Mouse (Mus musculus): ENCODE measurements around the gene Cops7a. TPM values are rescaled to one million over a fixed set of nuclear protein-coding genes. Genes with fewer than 3 reads are reported as not detected.
A peak's percentile ranks its signal among the peaks of the same experiment; 100 is the strongest.

The Cops7a gene
- total RNA-seq, 2 experiments from 2014 or later = 153 to 170 TPM

DNA sequence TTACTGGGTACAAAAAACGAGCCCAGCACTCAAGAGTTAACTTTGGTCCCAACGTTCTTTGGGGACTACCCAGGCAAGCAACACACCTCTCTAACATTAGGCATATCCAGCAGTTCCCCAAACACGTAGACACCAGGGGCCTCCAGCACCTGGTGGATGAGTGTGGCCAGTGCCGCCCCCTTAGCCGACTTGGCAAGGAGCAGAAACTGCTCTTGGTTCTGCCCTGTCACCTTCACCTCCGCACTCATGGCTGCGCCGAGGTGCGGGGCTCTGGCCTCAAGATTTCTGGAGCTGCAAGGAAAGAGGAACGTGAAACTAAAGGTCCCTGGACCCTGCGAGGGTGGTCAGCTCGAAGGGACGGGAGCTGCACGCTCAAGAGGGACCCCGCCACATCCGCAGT is 700 bp downstream of the Cops7a start:
- no peak for DNase-seq (ENCODE audit: low spot score in 2 of 2)
- intact Hi-C loops (cut with DNase I) = no loop called here

DNA sequence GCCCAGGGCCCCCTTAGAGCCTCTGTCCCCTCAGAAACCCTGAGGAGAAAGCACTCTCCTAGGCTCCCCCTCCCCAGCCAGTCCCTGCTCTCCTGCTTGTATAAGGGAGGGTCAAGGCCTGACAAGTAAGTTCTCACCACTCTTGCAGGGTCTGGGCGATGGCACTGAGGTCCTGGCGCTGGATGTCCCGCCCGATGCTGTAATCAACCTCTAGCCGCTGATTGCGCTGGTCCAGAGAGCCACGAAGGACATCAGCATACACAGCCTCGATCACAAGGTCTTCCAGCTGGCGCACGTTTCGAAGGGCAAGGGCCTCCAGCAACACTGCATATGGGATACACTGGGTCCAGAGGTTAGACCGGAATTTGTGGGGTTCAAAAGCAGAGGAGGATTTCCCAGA is 4.3 kb downstream of the Cops7a start:
- DNase-seq (ENCODE audit: low spot score in 2 of 2) = no peak
- intact Hi-C loops (cut with DNase I) = no loop called here

DNA sequence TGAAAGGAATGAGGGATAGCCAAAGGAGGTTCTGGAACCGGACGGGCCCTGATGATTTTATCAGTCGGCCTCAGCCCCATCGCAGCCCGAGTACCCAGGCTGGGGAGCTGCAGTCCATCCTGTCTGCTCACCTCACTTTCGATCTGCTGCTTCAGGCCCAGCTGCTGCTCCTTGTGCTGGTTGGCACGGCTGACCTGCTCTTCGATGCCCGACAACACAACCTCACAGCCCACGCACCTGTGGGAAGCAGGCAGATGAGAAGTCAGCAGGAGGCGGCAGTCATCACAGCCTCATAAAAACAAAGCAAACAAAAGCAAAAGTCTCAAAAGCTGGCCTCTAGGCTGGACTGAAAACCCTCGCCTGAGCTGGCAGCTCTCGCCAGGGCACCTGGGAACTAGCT is 5.4 kb downstream of the Cops7a start:
- no peak for DNase-seq (ENCODE audit: low spot score in 2 of 2)
- intact Hi-C loops (cut with DNase I) = no loop called here

DNA sequence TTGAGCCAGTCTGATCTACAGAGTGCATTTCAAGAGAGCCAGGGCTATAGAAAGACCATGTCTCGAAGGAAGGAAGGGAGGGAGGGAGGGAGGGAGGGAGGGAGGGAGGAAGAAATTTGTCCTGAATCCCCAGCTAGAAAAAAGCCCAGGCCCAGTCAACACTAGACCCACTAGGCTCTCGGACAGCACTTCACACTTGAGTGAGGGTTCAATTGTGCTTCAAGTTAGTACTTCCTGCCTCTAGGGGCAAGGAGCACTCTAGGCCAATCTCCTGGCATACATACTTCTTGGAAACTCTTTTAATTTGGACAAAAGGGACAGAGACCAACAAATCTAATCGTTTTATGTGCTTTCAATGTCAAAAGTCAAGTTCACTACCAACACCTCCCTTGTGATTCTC is 7.2 kb downstream of the Cops7a start:
- intact Hi-C loops (cut with DNase I) = no loop called here

DNA sequence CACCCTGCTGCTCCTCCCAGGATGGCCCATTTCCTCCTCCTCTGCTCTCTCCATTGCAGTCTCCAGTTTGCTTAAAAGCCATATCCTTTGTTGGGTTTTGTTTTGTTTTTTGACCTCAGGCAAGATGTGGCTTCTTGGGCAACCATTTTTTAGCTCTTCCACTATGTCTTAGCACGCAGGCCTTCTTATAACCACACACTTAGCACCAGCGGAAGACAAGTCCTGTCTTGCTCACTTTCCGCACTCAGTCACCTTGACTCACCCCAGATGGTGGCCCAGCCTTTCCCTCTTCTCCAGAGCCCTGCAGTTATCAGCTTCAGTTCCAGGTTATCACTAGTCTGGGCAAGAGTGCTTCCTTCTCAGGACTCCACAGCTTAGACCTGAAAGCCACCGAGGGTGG is 10.1 kb downstream of the Cops7a start:
- no peak for DNase-seq (ENCODE audit: low spot score in 2 of 2)
- intact Hi-C loops (cut with DNase I) = no loop called here

More for the DNA sequence above, 7.2 kb downstream of the Cops7a start:
- no peak for DNase-seq (ENCODE audit: low spot score in 2 of 2)

DNA sequence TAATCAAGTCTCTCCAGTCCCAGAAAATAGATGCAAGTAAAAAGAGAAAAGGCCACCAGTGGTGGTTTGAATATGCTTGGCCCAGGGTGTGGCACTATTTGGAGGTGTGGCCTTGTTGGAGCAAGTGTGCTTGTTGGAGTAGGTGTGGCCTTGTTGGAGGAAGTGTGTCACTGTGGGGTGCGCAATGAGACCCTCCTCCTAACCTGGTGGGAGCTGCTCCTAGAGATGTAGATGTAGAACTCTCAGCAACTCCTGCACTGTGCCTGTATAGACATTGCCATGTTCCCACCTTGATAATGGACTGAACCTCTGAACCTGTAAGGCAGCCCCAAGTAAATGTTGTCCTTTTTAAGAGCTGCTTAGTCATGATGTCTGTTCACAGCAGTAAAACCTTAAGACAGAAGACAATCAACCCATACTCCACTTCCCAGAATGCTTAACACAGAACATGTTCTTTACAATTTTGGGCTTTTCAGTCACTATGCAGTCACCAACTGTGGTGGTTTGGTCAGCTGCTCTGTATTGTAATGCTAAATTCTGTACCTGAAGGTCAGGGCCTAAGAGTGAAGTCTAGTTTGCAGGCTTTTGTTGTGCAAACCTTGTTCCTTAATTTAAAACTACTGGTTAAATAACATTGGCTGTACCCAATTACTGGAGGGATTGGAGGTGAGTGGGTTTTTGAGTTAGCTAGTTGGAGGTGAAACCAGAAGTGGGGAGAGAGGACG is 11.2 kb downstream of the Cops7a start:
- intact Hi-C loops (cut with DNase I) = no loop called here
- no peak for DNase-seq (ENCODE audit: low spot score in 2 of 2)

DNA sequence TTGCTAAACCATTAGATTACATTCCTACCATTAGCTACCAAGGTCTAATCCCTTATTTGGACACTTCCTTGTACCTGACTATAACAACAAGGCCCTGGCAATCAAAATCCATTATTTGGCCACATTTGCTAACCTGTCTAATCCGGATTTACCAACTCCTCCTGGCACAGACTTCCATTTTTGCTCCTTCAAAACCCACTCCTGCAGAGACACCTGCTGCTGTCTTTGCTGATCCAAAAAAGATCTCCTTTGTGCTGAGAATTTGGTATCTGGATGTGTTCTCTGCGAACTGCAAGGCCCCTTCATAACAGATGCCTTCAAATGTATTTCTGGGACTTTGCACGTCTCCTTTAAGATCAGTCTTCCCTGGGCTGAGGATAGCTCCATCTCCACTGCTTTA is 21.8 kb downstream of the Cops7a start:
- intact Hi-C loops (cut with DNase I) = no loop called here
- DNase-seq (ENCODE audit: low spot score in 2 of 2) = no peak

DNA sequence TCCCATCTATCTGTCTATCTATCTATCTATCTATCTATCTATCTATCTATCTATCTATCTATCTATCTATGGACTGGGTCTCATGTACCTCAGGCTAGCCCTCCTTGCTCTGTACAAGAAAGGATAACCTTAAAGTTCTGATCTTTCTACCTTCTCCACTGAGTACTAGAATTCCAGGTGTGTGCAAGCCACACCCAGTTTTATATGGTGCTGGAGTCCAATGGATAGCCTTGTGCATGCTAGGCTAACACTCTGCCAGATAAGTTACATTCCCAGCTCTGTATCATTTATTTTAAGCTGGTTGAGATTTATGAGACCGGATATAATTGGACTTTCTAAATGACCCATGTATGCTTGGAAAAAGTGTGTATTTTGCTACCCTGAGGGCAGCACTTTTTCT is 23.7 kb downstream of the Cops7a start:
- intact Hi-C loops (cut with DNase I) = no loop called here
- DNase-seq (ENCODE audit: low spot score in 2 of 2) = no peak

DNA sequence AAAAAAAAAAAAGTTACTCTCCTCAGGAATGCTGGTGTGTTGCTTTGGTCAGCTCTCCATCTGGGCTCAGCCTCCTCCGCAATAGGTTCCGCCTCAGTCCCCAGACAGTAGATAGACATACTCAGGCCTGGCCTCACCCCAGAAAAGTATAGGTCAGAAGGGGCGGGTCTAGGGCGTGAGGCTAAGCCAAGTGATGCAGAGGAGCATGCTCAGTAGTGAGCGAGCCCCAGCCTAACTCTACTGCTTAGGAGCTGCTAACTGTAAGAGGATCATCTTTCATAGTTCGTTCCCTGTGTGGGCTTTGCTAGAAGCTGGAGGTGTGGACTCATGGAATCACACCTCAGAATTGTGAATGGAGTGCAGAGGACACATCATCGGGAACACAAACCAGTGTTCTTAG is 26.8 kb downstream of the Cops7a start:
- intact Hi-C loops (cut with DNase I) = no loop called here
- no peak for DNase-seq (ENCODE audit: low spot score in 2 of 2)

DNA sequence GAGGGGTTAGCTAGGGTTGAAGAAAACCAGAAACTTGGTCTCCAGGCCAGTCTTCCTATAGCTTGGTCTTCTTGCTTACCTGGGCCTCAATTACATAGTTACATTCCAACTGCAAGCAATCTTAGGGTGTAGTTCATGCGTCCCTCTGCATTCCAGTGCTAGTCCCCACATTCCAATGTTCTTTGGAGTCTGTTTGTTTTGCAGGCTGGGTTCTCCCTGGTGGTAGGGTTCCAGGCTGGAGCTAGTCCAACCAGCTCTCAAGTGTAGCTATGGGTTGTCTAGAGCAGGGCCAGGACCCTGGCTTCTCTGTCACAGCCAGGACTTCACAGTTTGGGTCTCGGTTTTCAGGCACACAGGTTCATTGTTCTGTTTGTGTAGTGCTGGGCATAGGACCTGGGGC is 27.8 kb downstream of the Cops7a start:
- DNase-seq (ENCODE audit: low spot score in 2 of 2) = no peak
- intact Hi-C loops (cut with DNase I) = no loop called here

DNA sequence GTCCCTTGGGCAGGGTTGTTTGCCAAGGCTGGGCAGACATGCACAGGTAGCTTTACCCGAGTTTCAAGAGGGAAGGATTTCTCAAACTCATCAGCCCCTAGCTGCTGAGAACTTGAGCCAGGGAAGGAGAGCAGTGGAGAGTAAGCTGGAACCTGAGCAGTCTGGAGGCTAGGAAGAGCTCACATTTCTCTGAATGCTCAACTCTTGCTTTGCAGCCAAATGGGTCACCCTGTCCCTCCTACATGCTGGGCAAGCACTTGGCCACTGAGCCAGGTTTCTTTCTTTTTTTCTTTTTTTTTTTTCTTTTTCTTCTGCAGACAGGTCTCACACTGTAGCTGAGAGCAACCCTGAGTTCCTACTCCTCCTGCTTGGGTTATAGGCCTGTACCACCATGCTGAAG is 28.7 kb downstream of the Cops7a start:
- intact Hi-C loops (cut with DNase I) = no loop called here
- no peak for DNase-seq (ENCODE audit: low spot score in 2 of 2)

DNA sequence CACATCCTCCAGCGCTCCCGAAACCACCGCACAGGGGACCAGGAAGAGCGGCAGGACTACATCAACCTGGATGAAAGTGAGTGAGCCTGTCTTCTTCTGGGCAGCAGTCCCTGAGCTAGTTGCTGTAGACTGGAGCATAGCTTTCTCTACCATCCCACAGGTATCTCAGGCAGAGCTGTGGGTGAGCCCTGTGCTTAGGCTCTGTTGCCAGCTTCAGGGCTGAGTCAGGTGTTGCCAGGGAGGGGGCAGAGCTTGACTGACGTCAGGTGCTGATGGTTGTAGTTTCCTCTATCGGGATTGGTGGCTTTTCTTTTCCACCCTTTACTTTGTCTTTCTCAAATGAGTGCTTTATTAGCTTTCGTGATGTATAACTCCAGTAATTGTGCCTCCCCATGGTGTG is 30.7 kb downstream of the Cops7a start:
- intact Hi-C loops (cut with DNase I) = loop anchor here (5.0 kb wide), 1 partner anchor 148 kb away; no protein-coding TSS in a partner anchor

DNA sequence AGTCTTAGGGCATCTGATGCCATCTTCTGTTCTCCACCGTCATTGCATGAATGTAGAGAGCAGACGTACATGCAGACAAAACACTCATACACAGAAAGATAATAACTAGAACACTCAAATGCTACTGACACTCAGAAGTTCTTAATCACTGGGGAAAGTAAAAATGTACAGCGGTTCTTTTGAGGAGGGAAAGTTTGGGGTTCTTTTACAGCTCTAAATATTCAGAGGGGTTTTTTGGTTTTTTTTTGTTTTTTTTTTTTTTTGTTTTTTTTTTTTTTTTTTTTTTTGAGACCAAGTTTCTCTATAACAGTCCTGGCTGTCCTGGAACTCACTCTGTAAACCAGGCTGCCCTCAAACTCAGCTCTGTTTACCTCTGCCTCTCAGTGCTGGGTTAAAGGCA is 32.2 kb downstream of the Cops7a start:
- DNase-seq (ENCODE audit: low spot score in 2 of 2) = no peak
- intact Hi-C loops (cut with DNase I) = loop anchor here (5.0 kb wide), 1 partner anchor 149 kb away; no protein-coding TSS in a partner anchor

More for the DNA sequence above, 30.7 kb downstream of the Cops7a start:
- no peak for DNase-seq (ENCODE audit: low spot score in 2 of 2)

DNA sequence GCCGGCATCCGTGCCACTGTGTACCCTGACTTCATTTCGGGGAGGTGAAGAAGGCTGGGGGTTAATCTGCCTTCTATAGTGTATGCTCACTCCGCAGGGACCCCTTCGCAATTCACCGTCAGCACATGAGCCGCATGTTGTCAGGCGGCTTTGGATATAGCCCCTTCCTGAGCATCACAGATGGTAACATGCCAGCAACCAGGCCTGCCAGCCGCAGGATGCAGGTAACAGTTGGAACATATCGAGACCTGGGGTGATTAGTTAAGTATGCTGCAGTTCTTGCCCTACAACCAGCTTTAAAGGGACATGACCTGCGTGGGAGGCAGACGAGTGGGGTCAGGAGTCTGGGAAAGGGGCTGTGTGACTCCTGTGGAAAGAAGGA is 33.0 kb downstream of the Cops7a start:
- intact Hi-C loops (cut with DNase I) = loop anchor here (5.0 kb wide), 1 partner anchor 150 kb away; no protein-coding TSS in a partner anchor
- DNase-seq (ENCODE audit: low spot score in 2 of 2) = no peak

DNA sequence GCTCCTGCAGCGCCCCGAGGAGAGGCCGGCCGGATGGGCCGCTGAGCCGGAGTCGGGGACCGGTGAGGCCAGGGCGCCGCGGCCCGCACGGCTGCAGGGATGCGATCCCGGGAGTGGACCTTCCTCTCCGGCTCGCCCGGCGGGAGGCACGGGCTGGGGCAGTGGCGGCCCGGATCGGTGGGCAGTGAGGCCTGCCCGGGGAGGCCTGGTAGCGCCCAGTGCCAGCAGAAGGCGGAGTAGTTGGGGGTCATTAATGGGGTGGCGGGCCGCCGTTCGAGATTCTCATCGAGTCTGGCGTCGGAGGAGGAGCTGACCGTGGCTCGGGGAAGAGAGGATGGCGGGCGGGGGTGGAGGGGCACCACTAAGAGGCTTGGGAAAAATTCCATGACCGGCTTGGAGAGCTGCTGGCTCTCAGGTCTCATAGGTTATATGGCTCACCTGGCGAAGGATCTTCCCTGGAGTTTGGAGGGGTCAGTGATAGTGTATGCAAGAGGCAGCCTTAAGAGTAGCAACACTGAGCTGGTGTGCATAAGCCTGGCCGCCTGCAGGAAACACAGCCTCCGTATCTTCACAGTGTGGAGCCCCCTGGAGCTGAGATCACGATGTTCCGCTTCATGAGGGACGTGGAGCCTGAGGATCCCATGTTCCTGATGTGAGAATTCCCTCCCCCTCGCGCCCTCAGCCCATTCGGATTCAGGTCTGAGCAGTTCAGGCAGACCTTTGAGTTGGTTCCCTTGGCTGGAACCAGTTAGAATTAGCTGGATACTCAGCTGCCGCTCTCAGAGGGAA is 33.6 kb downstream of the Cops7a start:
- no peak for DNase-seq (ENCODE audit: low spot score in 2 of 2)

DNA sequence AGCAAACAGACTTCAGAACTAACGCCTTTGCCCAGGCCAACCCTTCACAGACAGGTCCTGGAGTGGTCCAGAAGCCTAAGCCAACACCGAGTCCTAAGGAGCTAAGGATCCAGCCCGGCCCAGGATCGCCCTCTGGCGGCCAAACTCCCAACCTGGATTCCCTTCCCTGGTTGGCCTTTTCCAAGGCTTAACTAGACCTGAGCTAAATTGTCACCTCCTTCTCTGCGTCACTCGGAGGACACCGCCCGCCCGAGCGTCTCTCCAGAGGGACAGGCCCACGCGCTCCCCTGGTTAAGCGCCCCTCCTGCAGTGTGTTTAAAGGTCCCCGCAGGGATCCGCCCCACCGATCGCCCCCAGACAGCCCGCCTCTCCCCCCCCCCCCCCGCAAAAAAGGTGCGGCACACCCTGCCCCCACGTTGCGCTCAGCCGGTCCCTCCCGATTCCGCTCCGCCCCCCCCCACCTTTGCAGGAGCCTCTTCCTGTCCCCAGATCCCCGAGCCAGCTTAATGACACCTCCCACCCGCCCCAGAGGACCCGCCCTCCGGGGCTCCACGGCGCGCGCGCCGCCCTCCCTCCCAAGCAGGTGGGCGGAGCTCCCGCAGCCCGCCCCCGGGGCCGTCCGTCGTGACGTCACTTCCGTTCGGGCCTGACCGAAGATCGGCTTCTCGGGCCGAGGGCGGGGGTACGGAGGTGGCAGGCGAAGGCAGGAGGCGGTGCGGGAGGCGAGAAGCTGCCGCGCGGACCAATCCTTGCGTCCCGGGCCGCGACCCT is 34.4 kb downstream of the Cops7a start, which contains the start of gene Mlf2:
Gene Mlf2 (plus strand): TSS at position 633 of the 771 bp plus-strand sequence.
- DNase-seq (ENCODE audit: low spot score in 2 of 2) = peak; percentile 98 to 99
- intact Hi-C loops (cut with DNase I) = loop anchor here (1.0 to 5.0 kb wide), 4 partner anchors 14 to 151 kb away; partner anchors contain the start of gene P3h3

More for the DNA sequence above, 33.6 kb downstream of the Cops7a start:
- intact Hi-C loops (cut with DNase I) = loop anchor here (1.0 to 5.0 kb wide), 4 partner anchors 14 to 151 kb away; partner anchors contain the start of gene P3h3

DNA sequence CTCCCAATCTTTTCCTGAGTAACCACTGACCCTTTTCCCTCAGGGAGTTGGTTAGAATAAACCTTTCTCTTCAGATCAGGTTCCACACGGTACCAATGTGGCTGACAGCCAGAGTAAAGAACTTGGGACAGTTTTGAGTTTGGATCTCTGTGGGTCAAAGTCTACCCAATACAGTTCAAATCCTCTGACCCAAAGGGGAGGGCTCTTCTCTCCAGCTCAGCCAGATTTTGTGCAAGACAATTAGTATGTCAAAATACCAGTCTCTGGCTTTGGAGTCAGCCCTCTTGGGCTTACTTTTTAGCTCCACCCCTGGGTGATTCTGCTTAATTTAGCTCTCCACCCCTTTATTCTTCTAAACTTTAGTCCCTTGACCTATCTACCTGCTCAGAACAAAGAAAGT is 35.1 kb downstream of the Cops7a start:
- intact Hi-C loops (cut with DNase I) = loop anchor here (2.0 to 5.0 kb wide), 2 partner anchors 73 to 152 kb away; partner anchors contain the start of gene P3h3
- DNase-seq (ENCODE audit: low spot score in 2 of 2) = no peak

DNA sequence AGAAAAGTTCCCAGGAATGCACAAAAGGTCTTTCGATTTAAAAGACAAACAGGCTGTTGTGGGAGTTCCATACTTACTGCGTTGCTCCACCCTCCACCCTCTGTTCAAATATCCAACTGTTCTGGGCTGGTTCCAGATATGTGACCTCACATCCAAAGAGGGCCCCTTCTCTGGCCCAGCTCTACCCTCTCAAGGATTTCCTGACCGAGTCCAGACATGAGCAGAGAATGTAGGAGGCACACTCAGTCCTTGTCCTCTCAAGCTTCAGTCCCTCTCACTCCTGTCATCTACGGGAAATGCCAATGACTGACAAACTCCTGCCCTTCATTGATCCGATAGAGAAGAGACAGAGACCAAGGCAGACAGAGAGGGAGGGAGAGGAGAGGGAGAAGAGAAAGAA is 39.4 kb downstream of the Cops7a start:
- intact Hi-C loops (cut with DNase I) = no loop called here

DNA sequence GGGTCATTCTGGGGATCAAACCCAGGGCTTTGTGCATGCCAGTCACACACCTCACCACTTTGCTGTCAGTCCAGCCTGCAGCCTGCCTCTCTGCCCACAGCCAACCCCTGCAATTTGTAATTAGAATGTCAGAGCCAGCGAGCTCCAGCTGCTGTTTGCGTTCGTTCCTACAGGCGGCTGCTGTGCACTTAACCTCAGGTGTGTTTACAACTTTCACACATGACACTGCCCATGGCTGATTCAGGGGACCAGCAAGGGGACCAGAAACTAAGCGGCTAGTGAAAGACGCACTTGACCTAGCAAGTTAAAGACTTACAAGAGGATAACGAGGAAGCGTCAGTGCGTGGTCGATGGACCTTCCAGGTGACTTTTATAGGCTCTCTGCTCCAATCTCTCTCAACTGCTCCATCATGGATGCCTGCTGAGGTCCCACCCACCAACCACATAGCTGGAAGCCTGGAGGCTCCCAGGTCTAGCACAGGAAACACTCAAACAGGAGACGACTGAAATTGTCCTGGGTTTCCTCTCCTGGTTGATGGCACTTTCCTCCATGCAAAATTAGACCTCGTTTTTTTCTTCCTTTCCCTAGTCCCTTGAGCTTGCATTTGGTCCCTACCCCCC is 40.1 kb downstream of the Cops7a start:
- intact Hi-C loops (cut with DNase I) = no loop called here
- DNase-seq (ENCODE audit: low spot score in 2 of 2) = no peak

More for the DNA sequence above, 39.4 kb downstream of the Cops7a start:
- no peak for DNase-seq (ENCODE audit: low spot score in 2 of 2)

Data from left cerebral cortex, postnatal 36 days (tissue).